Mouse (Mus musculus): ENCODE results near the gene Camta2. TPM values are rescaled to one million over a fixed set of nuclear protein-coding genes. Genes with fewer than 3 reads are reported as not detected.

Camta2 gene
- 8.7 and 14.9 TPM in 2 replicates for polyA plus RNA-seq (2014; fragmentation: Nextera tagmentation; extraction: Ambion mirVana)

GRCm38 (mm10) chr11:70687601-70688199 is at the start of gene Camta2:
Camta2 (minus strand) TSS chr11:70688105.
- Histone ChIP-seq H3K27me3 (replicated peaks; ENCODE audit: control insufficient read depth, insufficient read depth, low read length) (no peaks in the 10 kb centered on the region), H3K36me3 (ENCODE audit: control insufficient read depth, insufficient read depth, low read length) (peaks cover 28% of the 10 kb centered on the region), H3K4me2 (ENCODE audit: low read length) (peak within 1 kb of the TSS; percentile 60), H3K4me1 (ENCODE audit: control insufficient read depth, insufficient read depth, low read length) (peaks cover 10% of the 10 kb centered on the region), H3K9ac (ENCODE audit: low read length) (peak within 1 kb of the TSS; percentile 84), H3K9me3 (replicated peaks; ENCODE audit: control insufficient read depth, low read length) (no peaks in the 10 kb centered on the region), H3K27ac (ENCODE audit: low read depth, low read length) (peak within 1 kb of the TSS; percentile 81), H3K4me3 (ENCODE audit: low read depth, low read length) (peak within 1 kb of the TSS; percentile 84)
- peak; percentile 83 for DNase-seq (ENCODE audit: low spot score)
- WGBS = under 1% methylated on average over 51 of the region's 55 CpGs
- peak; percentile 84 for ATAC-seq

- no peak for ATAC-seq
- H3K4me1 ChIP-seq (ENCODE audit: control insufficient read depth, insufficient read depth, low read length) = no peaks in the 10 kb centered on the region
- H3K9me3 ChIP-seq (replicated peaks; ENCODE audit: control insufficient read depth, low read length) = no peaks in the 10 kb centered on the region
- no peak overlapping the region for H3K4me3 ChIP-seq (ENCODE audit: low read depth, low read length)
- DNase-seq (ENCODE audit: low spot score) = no peak
- H3K27ac ChIP-seq (ENCODE audit: low read depth, low read length) = no peak overlapping the region
- peaks cover 14% of the 10 kb centered on the region for H3K36me3 ChIP-seq (ENCODE audit: control insufficient read depth, insufficient read depth, low read length)
- no peak overlapping the region for H3K4me2 ChIP-seq (ENCODE audit: low read length)
- H3K27me3 ChIP-seq (replicated peaks; ENCODE audit: control insufficient read depth, insufficient read depth, low read length) = no peaks in the 10 kb centered on the region
- WGBS = 65% methylated on average over 5 of the region's 5 CpGs
- H3K9ac ChIP-seq (ENCODE audit: low read length) = no peak overlapping the region
Observed at GRCm38 (mm10) chr11:70733256-70733655, 45.4 kb upstream of the Camta2 start.

- H3K36me3 ChIP-seq (ENCODE audit: control insufficient read depth, insufficient read depth, low read length) = peaks cover 35% of the 10 kb centered on the region
- ATAC-seq (no peak), DNase-seq (ENCODE audit: low spot score) (peak; percentile 18)
- no peak overlapping the region for H3K27ac ChIP-seq (ENCODE audit: low read depth, low read length)
- no peaks in the 10 kb centered on the region for H3K9me3 ChIP-seq (replicated peaks; ENCODE audit: control insufficient read depth, low read length)
- no peaks in the 10 kb centered on the region for H3K4me1 ChIP-seq (ENCODE audit: control insufficient read depth, insufficient read depth, low read length)
- H3K4me3 ChIP-seq (ENCODE audit: low read depth, low read length) = no peak overlapping the region
- 51% methylated on average over 5 of the region's 5 CpGs for WGBS
- no peaks in the 10 kb centered on the region for H3K27me3 ChIP-seq (replicated peaks; ENCODE audit: control insufficient read depth, insufficient read depth, low read length)
- H3K4me2 ChIP-seq (ENCODE audit: low read length) = no peak overlapping the region
- H3K9ac ChIP-seq (ENCODE audit: low read length) = no peak overlapping the region
Observed at GRCm38 (mm10) chr11:70731178-70731577, 43.3 kb upstream of the Camta2 start.

- ATAC-seq = no peak
- H3K27ac ChIP-seq (ENCODE audit: low read depth, low read length) = no peak overlapping the region
- no peak overlapping the region for H3K4me2 ChIP-seq (ENCODE audit: low read length)
- no peaks in the 10 kb centered on the region for H3K9me3 ChIP-seq (replicated peaks; ENCODE audit: control insufficient read depth, low read length)
- H3K4me1 ChIP-seq (ENCODE audit: control insufficient read depth, insufficient read depth, low read length) = no peaks in the 10 kb centered on the region
- 87% methylated on average over 9 of the region's 9 CpGs for WGBS
- H3K9ac ChIP-seq (ENCODE audit: low read length) = no peak overlapping the region
- H3K4me3 ChIP-seq (ENCODE audit: low read depth, low read length) = no peak overlapping the region
- peaks cover 41% of the 10 kb centered on the region for H3K36me3 ChIP-seq (ENCODE audit: control insufficient read depth, insufficient read depth, low read length)
- H3K27me3 ChIP-seq (replicated peaks; ENCODE audit: control insufficient read depth, insufficient read depth, low read length) = no peaks in the 10 kb centered on the region
- DNase-seq (ENCODE audit: low spot score) = no peak
Observed at GRCm38 (mm10) chr11:70730427-70731038, 42.6 kb upstream of the Camta2 start.

- Histone ChIP-seq H3K27ac (ENCODE audit: low read depth, low read length) (no peak overlapping the region), H3K9me3 (replicated peaks; ENCODE audit: control insufficient read depth, low read length) (no peaks in the 10 kb centered on the region), H3K4me2 (ENCODE audit: low read length) (no peak overlapping the region), H3K4me1 (ENCODE audit: control insufficient read depth, insufficient read depth, low read length) (no peaks in the 10 kb centered on the region), H3K27me3 (replicated peaks; ENCODE audit: control insufficient read depth, insufficient read depth, low read length) (no peaks in the 10 kb centered on the region), H3K9ac (ENCODE audit: low read length) (no peak overlapping the region), H3K4me3 (ENCODE audit: low read depth, low read length) (no peak overlapping the region), H3K36me3 (ENCODE audit: control insufficient read depth, insufficient read depth, low read length) (peaks cover 64% of the 10 kb centered on the region)
- DNase-seq (ENCODE audit: low spot score) (no peak), ATAC-seq (no peak)
- 93% methylated on average over 5 of the region's 5 CpGs for WGBS
Observed at GRCm38 (mm10) chr11:70727385-70727784, 39.5 kb upstream of the Camta2 start.

GRCm38 (mm10) chr11:70726585-70726984 is 38.7 kb upstream of the Camta2 start:
- 90% methylated on average over 2 of the region's 2 CpGs for WGBS
- no peaks in the 10 kb centered on the region for H3K4me1 ChIP-seq (ENCODE audit: control insufficient read depth, insufficient read depth, low read length)
- DNase-seq (ENCODE audit: low spot score) (no peak), ATAC-seq (no peak)
- H3K4me3 ChIP-seq (ENCODE audit: low read depth, low read length) = no peak overlapping the region
- H3K9me3 ChIP-seq (replicated peaks; ENCODE audit: control insufficient read depth, low read length) = no peaks in the 10 kb centered on the region
- H3K4me2 ChIP-seq (ENCODE audit: low read length) = no peak overlapping the region
- H3K27me3 ChIP-seq (replicated peaks; ENCODE audit: control insufficient read depth, insufficient read depth, low read length) = no peaks in the 10 kb centered on the region
- H3K27ac ChIP-seq (ENCODE audit: low read depth, low read length) = no peak overlapping the region
- peaks cover 70% of the 10 kb centered on the region for H3K36me3 ChIP-seq (ENCODE audit: control insufficient read depth, insufficient read depth, low read length)
- H3K9ac ChIP-seq (ENCODE audit: low read length) = no peak overlapping the region

GRCm38 (mm10) chr11:70724706-70725105 is 36.8 kb upstream of the Camta2 start:
- ATAC-seq (no peak), DNase-seq (ENCODE audit: low spot score) (no peak)
- no peaks in the 10 kb centered on the region for H3K4me1 ChIP-seq (ENCODE audit: control insufficient read depth, insufficient read depth, low read length)
- H3K36me3 ChIP-seq (ENCODE audit: control insufficient read depth, insufficient read depth, low read length) = peaks cover 84% of the 10 kb centered on the region
- H3K4me2 ChIP-seq (ENCODE audit: low read length) = no peak overlapping the region
- no peaks in the 10 kb centered on the region for H3K27me3 ChIP-seq (replicated peaks; ENCODE audit: control insufficient read depth, insufficient read depth, low read length)
- H3K9me3 ChIP-seq (replicated peaks; ENCODE audit: control insufficient read depth, low read length) = no peaks in the 10 kb centered on the region
- H3K9ac ChIP-seq (ENCODE audit: low read length) = no peak overlapping the region
- no peak overlapping the region for H3K4me3 ChIP-seq (ENCODE audit: low read depth, low read length)
- H3K27ac ChIP-seq (ENCODE audit: low read depth, low read length) = no peak overlapping the region
- WGBS = 90% methylated on average over 9 of the region's 9 CpGs

- no peak for ATAC-seq
- peaks cover 86% of the 10 kb centered on the region for H3K36me3 ChIP-seq (ENCODE audit: control insufficient read depth, insufficient read depth, low read length)
Observed at GRCm38 (mm10) chr11:70721072-70721471, 33.2 kb upstream of the Camta2 start.

GRCm38 (mm10) chr11:70720567-70720966 is 32.7 kb upstream of the Camta2 start:
- no peaks in the 10 kb centered on the region for H3K27me3 ChIP-seq (replicated peaks; ENCODE audit: control insufficient read depth, insufficient read depth, low read length)
- no peak overlapping the region for H3K27ac ChIP-seq (ENCODE audit: low read depth, low read length)
- no peak overlapping the region for H3K4me2 ChIP-seq (ENCODE audit: low read length)
- ATAC-seq (no peak), DNase-seq (ENCODE audit: low spot score) (no peak)
- no peaks in the 10 kb centered on the region for H3K9me3 ChIP-seq (replicated peaks; ENCODE audit: control insufficient read depth, low read length)
- peaks cover 84% of the 10 kb centered on the region for H3K36me3 ChIP-seq (ENCODE audit: control insufficient read depth, insufficient read depth, low read length)
- 90% methylated on average over 3 of the region's 3 CpGs for WGBS
- H3K4me1 ChIP-seq (ENCODE audit: control insufficient read depth, insufficient read depth, low read length) = no peaks in the 10 kb centered on the region
- no peak overlapping the region for H3K4me3 ChIP-seq (ENCODE audit: low read depth, low read length)
- H3K9ac ChIP-seq (ENCODE audit: low read length) = no peak overlapping the region

More at GRCm38 (mm10) chr11:70721072-70721471, 33.2 kb upstream of the Camta2 start:
- no peak overlapping the region for H3K4me2 ChIP-seq (ENCODE audit: low read length)
- H3K4me3 ChIP-seq (ENCODE audit: low read depth, low read length) = no peak overlapping the region
- no peaks in the 10 kb centered on the region for H3K4me1 ChIP-seq (ENCODE audit: control insufficient read depth, insufficient read depth, low read length)
- no peak overlapping the region for H3K9ac ChIP-seq (ENCODE audit: low read length)
- no peak overlapping the region for H3K27ac ChIP-seq (ENCODE audit: low read depth, low read length)
- 95% methylated on average over 3 of the region's 3 CpGs for WGBS
- H3K9me3 ChIP-seq (replicated peaks; ENCODE audit: control insufficient read depth, low read length) = no peaks in the 10 kb centered on the region
- no peak for DNase-seq (ENCODE audit: low spot score)
- no peaks in the 10 kb centered on the region for H3K27me3 ChIP-seq (replicated peaks; ENCODE audit: control insufficient read depth, insufficient read depth, low read length)

Measured in forebrain, embryonic 14.5 days (tissue).